Mouse (Mus musculus) retina, embryonic 14.5 days (tissue): ENCODE results near the gene Mptx2.
A peak's percentile ranks its signal among the peaks of the same experiment; 100 is the strongest.
"Not testable (repeated sequence)": the region's sequence is repeated elsewhere in the genome, so short reads cannot be mapped to it uniquely, and the experiment has no call there.

Experiments
- DNase-seq: peaks from one replicate; pipeline ENCODE4 v3.0.0-alpha.2; 2015; ENCODE audit warnings: low spot score

Gene Mptx2

DNA sequence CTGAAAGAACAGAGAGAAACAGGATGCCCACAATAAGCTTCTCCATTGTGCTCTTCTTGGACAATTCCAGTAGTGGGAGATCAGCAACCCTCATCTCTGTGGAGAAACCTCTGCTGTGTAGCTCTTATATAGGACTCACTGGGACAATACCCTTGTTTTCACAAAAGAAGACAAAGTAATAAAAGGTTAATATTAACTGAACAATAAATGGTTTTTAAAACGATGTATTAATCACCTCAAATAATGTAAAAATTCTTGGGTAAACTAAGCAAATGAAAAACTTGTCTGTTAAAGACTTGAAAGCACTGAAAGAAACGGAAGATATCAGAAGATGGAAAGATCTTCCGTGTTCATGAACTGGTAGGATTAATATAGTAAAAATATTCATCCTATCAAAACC is at the start of gene Mptx2:
Mptx2 (minus strand) TSS at position 101 of the 400 bp plus-strand sequence.
- DNase-seq = no peak

DNA sequence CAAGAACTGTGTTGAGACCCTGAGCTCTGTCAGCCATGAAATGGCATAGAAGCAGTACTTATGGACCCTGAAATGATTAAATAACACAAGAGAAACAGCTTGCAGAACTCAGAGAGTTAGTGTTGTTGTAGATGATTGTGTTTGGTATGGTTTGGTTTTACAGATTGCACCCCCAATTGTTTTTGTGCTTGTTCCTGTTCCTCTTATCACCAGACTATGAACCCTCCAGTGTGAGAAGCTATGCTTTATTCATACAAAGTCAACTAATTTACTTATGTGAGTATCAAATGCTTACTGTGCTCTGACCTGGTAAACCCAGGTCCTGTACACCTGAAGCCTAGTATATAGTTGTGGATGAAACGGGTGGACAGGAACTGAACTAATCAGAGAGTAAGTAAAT is 49.0 kb upstream of the Mptx2 start:
- DNase-seq = no peak

DNA sequence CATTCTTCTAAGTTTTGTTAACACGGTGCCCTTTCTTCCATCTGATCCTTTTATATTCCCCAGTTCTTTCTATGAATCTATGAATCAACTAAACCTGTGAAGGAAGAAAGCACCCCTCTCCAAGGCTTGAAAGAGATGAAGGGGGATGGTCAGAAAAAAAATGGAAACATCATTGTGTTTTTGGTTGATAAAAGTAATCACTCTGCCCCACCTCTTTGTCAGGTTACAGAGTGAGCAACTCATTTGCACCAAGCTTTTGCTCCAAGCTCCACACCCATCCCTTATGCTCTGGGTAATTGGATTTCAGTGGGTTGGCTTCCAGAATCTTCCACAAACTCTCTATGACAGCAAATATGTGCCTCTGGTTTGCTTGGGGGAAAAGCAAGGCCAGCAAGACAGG is 47.8 kb upstream of the Mptx2 start:
- no peak for DNase-seq

- no peak for DNase-seq
Observed at GRCm38 (mm10) chr1:173324961-173325360, 47.4 kb upstream of the Mptx2 start.

DNA sequence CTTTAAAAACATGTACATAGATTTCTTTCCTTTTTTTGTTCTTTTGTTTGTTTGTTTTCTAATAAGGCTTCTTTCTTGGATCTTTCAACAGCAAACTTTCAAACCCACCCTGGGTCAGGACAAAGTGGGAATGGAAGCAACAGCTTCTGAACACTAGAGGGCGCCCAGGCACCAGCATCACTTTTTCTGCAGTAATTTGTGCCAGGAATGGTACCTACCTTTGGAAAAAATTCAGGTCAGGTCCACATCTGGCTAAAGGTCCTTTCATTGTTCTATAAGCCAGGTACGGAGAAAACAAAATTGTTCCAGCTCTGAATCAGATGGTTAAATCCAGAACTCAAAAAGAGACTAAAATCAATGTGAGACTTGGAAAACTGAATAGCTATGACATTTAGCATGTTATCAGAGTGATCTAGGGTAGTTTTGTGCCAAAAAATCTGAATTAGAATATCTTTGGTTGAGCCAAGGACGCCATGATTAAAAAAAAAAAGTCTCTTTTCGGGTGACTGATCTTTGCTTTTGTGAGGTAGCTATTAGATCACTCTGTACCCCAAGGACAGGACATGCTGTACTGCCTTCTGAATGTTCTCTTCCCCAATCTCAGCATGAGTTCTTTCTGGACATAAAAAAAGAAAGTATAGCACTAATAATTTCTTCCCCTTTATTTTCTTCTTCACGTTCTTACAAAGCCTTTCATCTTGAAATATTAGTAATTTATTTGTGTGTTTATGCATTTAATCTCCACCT is 46.4 kb upstream of the Mptx2 start:
- peak; percentile 81 for DNase-seq

DNA sequence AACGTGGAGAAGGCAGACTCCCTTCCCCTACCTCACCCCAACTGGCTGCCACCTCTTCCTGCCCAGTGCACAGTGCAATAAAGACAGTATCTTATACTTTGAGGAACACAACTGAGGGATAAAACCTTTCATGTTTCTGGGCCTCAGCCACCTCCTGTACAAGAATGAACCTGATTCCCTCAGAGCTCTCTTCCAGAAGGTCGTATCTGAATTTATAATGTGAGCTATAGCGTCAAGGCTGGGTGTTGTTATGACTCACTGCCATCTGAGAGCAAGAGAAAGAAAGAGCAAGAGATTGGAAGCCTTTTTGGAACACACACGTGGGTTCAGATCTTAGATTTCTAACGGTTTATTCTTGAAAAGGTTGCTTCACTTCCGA is 44.7 kb upstream of the Mptx2 start:
- no peak for DNase-seq

DNA sequence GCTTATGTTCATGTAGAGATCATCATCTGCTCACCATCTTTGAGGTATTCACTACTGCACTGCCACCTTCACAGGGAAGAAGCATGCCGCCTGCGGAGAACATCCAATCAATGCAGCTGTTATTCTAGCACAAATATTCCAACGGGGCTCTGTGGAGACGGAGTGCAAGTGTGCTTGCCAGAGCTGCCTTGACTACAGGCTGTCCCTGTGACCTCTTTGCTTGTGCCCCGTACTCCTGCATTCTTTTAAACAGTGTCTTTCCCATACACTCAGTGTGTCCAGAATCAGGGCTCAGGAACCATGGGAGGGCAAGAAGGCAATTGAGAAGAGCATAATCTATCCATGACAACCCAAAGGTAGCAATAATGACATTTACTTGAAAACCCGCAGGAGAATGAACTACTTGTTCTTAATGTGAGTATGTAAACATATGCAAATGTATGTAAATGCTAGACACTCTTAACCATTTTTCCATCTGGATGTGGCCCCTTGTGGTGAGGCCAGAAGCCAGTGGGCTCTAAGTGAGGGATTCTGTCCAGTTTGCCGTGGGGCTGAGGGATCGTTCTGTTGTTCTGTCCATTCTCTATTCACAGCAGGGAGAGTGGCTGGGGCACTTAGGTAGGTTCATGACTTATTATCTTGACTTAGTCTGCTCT is 44.1 kb upstream of the Mptx2 start:
- DNase-seq = no peak

DNA sequence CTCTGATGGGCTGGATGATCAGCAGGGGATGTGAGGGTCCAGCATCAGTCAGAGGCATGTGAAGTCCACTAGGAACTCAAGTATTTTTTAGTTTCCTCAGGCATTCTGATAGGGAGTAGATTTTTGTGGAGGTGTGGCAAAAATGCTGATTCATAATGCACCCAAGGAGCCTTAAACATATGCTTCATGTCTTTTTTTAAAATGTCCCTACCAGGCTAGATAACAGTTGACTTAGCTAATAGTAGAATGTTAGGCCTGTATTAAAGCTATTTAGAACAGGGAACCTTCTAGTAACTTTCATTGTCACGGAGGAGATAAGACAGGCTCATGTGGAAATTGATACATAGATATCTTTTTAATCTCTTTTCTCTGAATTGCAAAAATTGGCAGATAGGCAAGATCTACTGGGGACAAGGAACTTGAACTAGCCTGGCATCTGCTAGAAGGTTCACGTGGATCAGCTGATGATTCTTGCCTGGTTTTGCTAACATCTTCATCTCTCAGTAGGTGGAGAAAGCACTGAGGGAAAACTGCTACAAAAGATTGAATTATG is 40.4 kb upstream of the Mptx2 start:
- DNase-seq = no peak

GRCm38 (mm10) chr1:173315725-173316124 is 38.1 kb upstream of the Mptx2 start:
- no peak for DNase-seq

- not testable (repeated sequence) for DNase-seq
Observed at GRCm38 (mm10) chr1:173313535-173314050, 36.0 kb upstream of the Mptx2 start.

DNA sequence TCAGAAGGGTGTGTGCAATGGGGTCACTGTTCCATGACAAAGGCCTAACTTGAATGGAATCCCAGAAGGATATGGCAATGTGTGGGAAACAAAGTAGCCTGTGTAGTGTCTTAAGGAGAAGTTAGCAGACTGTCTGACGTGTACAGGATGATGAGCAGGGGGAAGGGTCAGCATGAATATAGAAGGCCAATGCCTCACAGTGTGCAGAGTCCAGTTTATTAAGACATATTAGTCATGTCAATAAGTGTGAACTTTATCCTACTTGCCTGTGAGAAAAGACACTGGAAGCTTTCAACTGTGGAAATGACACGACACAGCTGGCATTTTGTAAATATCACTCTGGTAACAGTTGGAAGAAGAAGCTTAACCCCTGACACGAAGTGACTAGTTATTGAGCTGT is 25.2 kb upstream of the Mptx2 start:
- not testable (repeated sequence) for DNase-seq

DNA sequence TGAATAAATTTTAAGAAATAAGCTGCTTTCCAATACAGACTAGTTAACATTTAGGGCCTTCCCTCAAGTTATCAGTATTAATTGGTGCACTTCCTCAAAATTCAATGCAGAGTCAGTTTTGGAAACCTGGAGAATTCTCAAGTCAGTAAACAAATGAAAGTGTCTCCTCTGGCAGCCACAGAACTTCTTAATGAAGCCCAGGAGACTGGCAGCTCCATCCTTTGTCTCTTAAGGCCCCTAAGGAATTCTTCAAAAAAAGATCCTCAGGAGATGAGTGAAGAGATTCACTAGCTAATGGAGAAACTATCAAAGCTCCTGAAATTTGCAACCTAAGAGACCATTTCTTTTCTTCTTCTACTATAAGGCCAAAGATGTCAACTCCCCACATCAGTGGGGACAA is 11.9 kb downstream of the Mptx2 start, which contains the start of gene Olfr418:
Olfr418 (plus strand) TSS at position 301 of the 400 bp plus-strand sequence.
- DNase-seq = no peak

- DNase-seq = no peak
Observed at GRCm38 (mm10) chr1:173249888-173250287, 27.7 kb downstream of the Mptx2 start.

DNA sequence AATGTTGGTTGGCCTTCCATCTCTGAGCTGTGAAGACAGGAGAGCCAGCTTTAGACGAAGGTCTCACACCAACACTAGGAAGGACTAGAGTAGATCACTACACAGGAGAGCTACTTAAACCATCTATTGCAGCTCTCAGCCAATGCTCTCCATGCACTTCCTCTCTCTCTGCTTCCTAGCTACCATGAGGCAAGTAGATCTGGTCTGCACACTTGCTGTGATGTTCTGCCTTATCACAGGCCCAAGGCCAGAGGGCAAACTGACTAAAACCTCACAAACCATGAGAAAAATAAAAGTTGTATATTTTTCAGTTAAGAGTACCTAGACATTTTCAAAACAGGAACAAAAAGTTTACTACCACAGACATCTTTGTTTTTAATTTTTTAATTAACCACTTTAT is 40.6 kb downstream of the Mptx2 start:
- not testable (repeated sequence) for DNase-seq

GRCm38 (mm10) chr1:173227081-173227480 is 50.5 kb downstream of the Mptx2 start, which contains the start of gene Fcer1a:
Gene Fcer1a (minus strand): TSS chr1:173227214.
- DNase-seq = no peak
